Mouse (Mus musculus): Measurements from ENCODE around the gene Spata2l. TPM values are rescaled to one million over a fixed set of nuclear protein-coding genes. Genes with fewer than 3 reads are reported as not detected.

The Spata2l gene
- polyA plus RNA-seq, 1 experiment from 2014 or later: 11.4 TPM

DNA sequence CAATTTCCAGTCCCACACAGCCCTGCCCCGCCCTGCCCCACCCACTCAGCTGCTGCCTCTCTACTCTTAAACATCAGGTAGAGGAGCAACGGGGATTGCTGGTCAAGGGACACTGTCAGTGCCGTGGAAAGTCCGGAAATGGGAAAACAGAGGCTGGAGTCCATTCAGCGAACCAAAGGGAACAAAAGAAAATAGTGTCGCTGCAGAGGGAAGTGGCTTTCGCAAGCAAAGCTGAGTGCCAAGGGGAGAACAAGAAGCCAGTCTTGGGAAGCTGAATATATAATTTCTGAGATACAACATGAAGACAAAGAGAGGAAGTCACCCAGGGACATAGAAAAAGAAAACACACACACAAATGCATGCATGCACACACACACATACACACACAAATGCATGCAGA is 47.2 kb downstream of the Spata2l start:
- 80% methylated on average over 7 of the region's 7 CpGs for WGBS
- no peaks in the 10 kb centered on the region for H3K27me3 ChIP-seq
- H3K4me3 ChIP-seq: no peak overlapping the region
- no peak overlapping the region for H3K27ac ChIP-seq (replicated peaks)
- H3K4me2 ChIP-seq: no peak overlapping the region
- no peaks in the 10 kb centered on the region for H3K36me3 ChIP-seq
- H3K9me3 ChIP-seq: no peaks in the 10 kb centered on the region
- no peaks in the 10 kb centered on the region for H3K4me1 ChIP-seq (replicated peaks)
- ATAC-seq (ENCODE audit: low FRiP score, low read depth): no peak
- no peak overlapping the region for H3K9ac ChIP-seq

DNA sequence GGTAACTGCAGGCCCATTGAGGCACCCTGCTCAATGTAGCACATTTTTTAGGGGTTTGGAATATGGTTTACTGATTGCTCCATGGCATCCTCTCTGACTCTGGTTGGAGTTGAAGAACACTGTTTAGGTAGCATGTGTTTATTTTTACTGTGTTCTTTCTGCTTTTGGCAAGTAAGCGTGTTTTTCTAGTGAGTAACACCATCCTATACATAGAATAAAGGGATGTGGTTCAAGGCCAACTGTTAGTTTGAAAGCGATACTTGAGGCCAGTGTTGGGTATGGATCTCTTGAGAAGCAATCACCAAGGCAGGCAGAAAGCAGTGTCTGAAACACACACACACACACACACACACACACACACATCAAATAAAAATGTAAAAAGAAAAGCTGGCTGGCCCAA is 48.0 kb downstream of the Spata2l start:
- H3K4me1 ChIP-seq (replicated peaks): no peaks in the 10 kb centered on the region
- H3K27ac ChIP-seq (replicated peaks): no peak overlapping the region
- H3K4me3 ChIP-seq: no peak overlapping the region
- no peaks in the 10 kb centered on the region for H3K27me3 ChIP-seq
- H3K9ac ChIP-seq: no peak overlapping the region
- no peak overlapping the region for H3K4me2 ChIP-seq
- H3K36me3 ChIP-seq: no peaks in the 10 kb centered on the region
- WGBS: 89% methylated on average over 2 of the region's 2 CpGs
- no peak for ATAC-seq (ENCODE audit: low FRiP score, low read depth)
- H3K9me3 ChIP-seq: no peaks in the 10 kb centered on the region

GRCm38 (mm10) chr8:123185566-123186409 is 50.2 kb downstream of the Spata2l start, which contains the start of gene Dpep1:
Gene Dpep1, plus strand, starts transcription at chr8:123186242.
- no peak for ATAC-seq (ENCODE audit: low FRiP score, low read depth)
- no peaks in the 10 kb centered on the region for H3K36me3 ChIP-seq
- WGBS: 47% methylated on average over 19 of the region's 19 CpGs

GRCm38 (mm10) chr8:123181391-123181790 is 54.6 kb downstream of the Spata2l start:
- no peak overlapping the region for H3K4me2 ChIP-seq
- H3K4me1 ChIP-seq (replicated peaks): no peaks in the 10 kb centered on the region
- H3K9me3 ChIP-seq: no peaks in the 10 kb centered on the region
- H3K27ac ChIP-seq (replicated peaks): no peak overlapping the region
- WGBS: 59% methylated on average over 3 of the region's 3 CpGs
- H3K36me3 ChIP-seq: no peaks in the 10 kb centered on the region
- H3K4me3 ChIP-seq: no peak overlapping the region
- H3K27me3 ChIP-seq: no peaks in the 10 kb centered on the region
- no peak overlapping the region for H3K9ac ChIP-seq
- no peak for ATAC-seq (ENCODE audit: low FRiP score, low read depth)

More at GRCm38 (mm10) chr8:123185566-123186409, 50.2 kb downstream of the Spata2l start, which contains the start of gene Dpep1:
- no peaks in the 10 kb centered on the region for H3K27me3 ChIP-seq
- H3K27ac ChIP-seq (replicated peaks): no peak within 1 kb of the TSS
- no peaks in the 10 kb centered on the region for H3K9me3 ChIP-seq
- no peak within 1 kb of the TSS for H3K4me3 ChIP-seq
- H3K4me2 ChIP-seq: no peak within 1 kb of the TSS
- no peak within 1 kb of the TSS for H3K9ac ChIP-seq
- H3K4me1 ChIP-seq (replicated peaks): no peaks in the 10 kb centered on the region

Other genes with a start within 250 kb of the Spata2l start
- gene Ankrd11, start 194.0 kb downstream of the Spata2l start, polyA plus RNA-seq (2015; fragmentation: Nextera tagmentation; extraction: Ambion mirVana): 65.3 and 70.8 TPM in 2 replicates
- 43.3 and 49.1 TPM in 2 replicates for gene Spg7, start 173.3 kb downstream of the Spata2l start, polyA plus RNA-seq (2015; fragmentation: Nextera tagmentation; extraction: Ambion mirVana)
- gene Rpl13, start 133.9 kb downstream of the Spata2l start, polyA plus RNA-seq (2015; fragmentation: Nextera tagmentation; extraction: Ambion mirVana): 632 and 725 TPM in 2 replicates
- gene Cpne7, start 118.9 kb downstream of the Spata2l start, polyA plus RNA-seq (2015; fragmentation: Nextera tagmentation; extraction: Ambion mirVana): 4.3 and 4.5 TPM in 2 replicates
- gene Sult5a1, start 77.9 kb downstream of the Spata2l start, polyA plus RNA-seq (2015; fragmentation: Nextera tagmentation; extraction: Ambion mirVana): 1.6 TPM in 2 replicates
- 0.18 and 0.50 TPM in 2 replicates for gene Dpep1, start 50.0 kb downstream of the Spata2l start, polyA plus RNA-seq (2015; fragmentation: Nextera tagmentation; extraction: Ambion mirVana)
- 200 and 215 TPM in 2 replicates for gene Chmp1a, start 23.5 kb downstream of the Spata2l start, polyA plus RNA-seq (2015; fragmentation: Nextera tagmentation; extraction: Ambion mirVana)
- 6.2 and 8.7 TPM in 2 replicates for gene Spata33, start 23.4 kb downstream of the Spata2l start, polyA plus RNA-seq (2015; fragmentation: Nextera tagmentation; extraction: Ambion mirVana)
- 45.2 and 48.5 TPM in 2 replicates for gene Cdk10, start 11.4 kb downstream of the Spata2l start, polyA plus RNA-seq (2015; fragmentation: Nextera tagmentation; extraction: Ambion mirVana)
- 24.7 and 25.2 TPM in 2 replicates for gene Zfp276, start 18.0 kb upstream of the Spata2l start, polyA plus RNA-seq (2015; fragmentation: Nextera tagmentation; extraction: Ambion mirVana)
- 58.8 and 66.6 TPM in 2 replicates for gene Vps9d1, start 18.1 kb upstream of the Spata2l start, polyA plus RNA-seq (2015; fragmentation: Nextera tagmentation; extraction: Ambion mirVana)
- 6.9 and 10.6 TPM in 2 replicates for gene Fanca, start 82.3 kb upstream of the Spata2l start, polyA plus RNA-seq (2015; fragmentation: Nextera tagmentation; extraction: Ambion mirVana)
- gene Spire2, start 96.5 kb upstream of the Spata2l start, polyA plus RNA-seq (2015; fragmentation: Nextera tagmentation; extraction: Ambion mirVana): 38.3 and 39.5 TPM in 2 replicates
- gene Tcf25, start 137.5 kb upstream of the Spata2l start, polyA plus RNA-seq (2015; fragmentation: Nextera tagmentation; extraction: Ambion mirVana): 332 and 377 TPM in 2 replicates
- gene Mc1r, start 170.9 kb upstream of the Spata2l start, polyA plus RNA-seq (2015; fragmentation: Nextera tagmentation; extraction: Ambion mirVana): 0.06 and 0.16 TPM in 2 replicates
- gene Tubb3, start 175.2 kb upstream of the Spata2l start, polyA plus RNA-seq (2015; fragmentation: Nextera tagmentation; extraction: Ambion mirVana): 1,757 and 1,788 TPM in 2 replicates
- 48.6 and 51.6 TPM in 2 replicates for gene Def8, start 187.3 kb upstream of the Spata2l start, polyA plus RNA-seq (2015; fragmentation: Nextera tagmentation; extraction: Ambion mirVana)
- 49.9 and 52.9 TPM in 2 replicates for gene Afg3l1, start 241.7 kb upstream of the Spata2l start, polyA plus RNA-seq (2015; fragmentation: Nextera tagmentation; extraction: Ambion mirVana)